Mouse (Mus musculus) kidney, adult 9 months (tissue): ENCODE results near the gene D7Ertd443e.

Experiments
- DNase-seq: peaks from one replicate; pipeline ENCODE4 v3.0.0; 2022

Gene D7Ertd443e

GRCm38 (mm10) chr7:134385561-134385960 is at the start of gene D7Ertd443e:
Gene D7Ertd443e (minus strand): TSS chr7:134385661.
- no peak for DNase-seq

- DNase-seq = no peak
Measured at GRCm38 (mm10) chr7:134431681-134432080, 46.2 kb upstream of the D7Ertd443e start.

- DNase-seq = peak; percentile 78
Measured at GRCm38 (mm10) chr7:134428676-134429075, 43.2 kb upstream of the D7Ertd443e start.

GRCm38 (mm10) chr7:134415014-134415413 is 29.6 kb upstream of the D7Ertd443e start:
- no peak for DNase-seq

- DNase-seq = peak; percentile 43
Measured at GRCm38 (mm10) chr7:134414005-134414690, 28.7 kb upstream of the D7Ertd443e start.

GRCm38 (mm10) chr7:134408641-134409040 is 23.2 kb upstream of the D7Ertd443e start:
- peak; percentile 78 for DNase-seq

- DNase-seq = peak; percentile 66
Measured at GRCm38 (mm10) chr7:134400746-134401145, 15.3 kb upstream of the D7Ertd443e start.

GRCm38 (mm10) chr7:134396769-134397168 is 11.3 kb upstream of the D7Ertd443e start:
- no peak for DNase-seq

GRCm38 (mm10) chr7:134382791-134383190 is 2.7 kb downstream of the D7Ertd443e start:
- no peak for DNase-seq

GRCm38 (mm10) chr7:134381407-134381861 is 4.0 kb downstream of the D7Ertd443e start:
- DNase-seq = peak; percentile 70

GRCm38 (mm10) chr7:134378273-134378672 is 7.2 kb downstream of the D7Ertd443e start:
- peak; percentile 59 for DNase-seq

GRCm38 (mm10) chr7:134376786-134377185 is 8.7 kb downstream of the D7Ertd443e start:
- DNase-seq = no peak

GRCm38 (mm10) chr7:134372276-134372675 is 13.2 kb downstream of the D7Ertd443e start:
- DNase-seq = peak; percentile 53

- no peak for DNase-seq
Measured at GRCm38 (mm10) chr7:134369241-134369640, 16.2 kb downstream of the D7Ertd443e start.

GRCm38 (mm10) chr7:134362257-134362870 is 23.1 kb downstream of the D7Ertd443e start:
- no peak for DNase-seq

- peak; percentile 58 for DNase-seq
Measured at GRCm38 (mm10) chr7:134348825-134349224, 36.6 kb downstream of the D7Ertd443e start.

GRCm38 (mm10) chr7:134342202-134342601 is 43.3 kb downstream of the D7Ertd443e start:
- DNase-seq = no peak

- no peak for DNase-seq
Measured at GRCm38 (mm10) chr7:134335951-134336350, 49.5 kb downstream of the D7Ertd443e start.

GRCm38 (mm10) chr7:134320979-134321378 is 64.5 kb downstream of the D7Ertd443e start:
- DNase-seq = no peak

- DNase-seq = no peak
Measured at GRCm38 (mm10) chr7:134302084-134302483, 83.4 kb downstream of the D7Ertd443e start.

- peak; percentile 9 for DNase-seq
Measured at GRCm38 (mm10) chr7:134301285-134301684, 84.2 kb downstream of the D7Ertd443e start.

GRCm38 (mm10) chr7:134292750-134293149 is 92.7 kb downstream of the D7Ertd443e start:
- peak; percentile 47 for DNase-seq

- no peak for DNase-seq
Measured at GRCm38 (mm10) chr7:134289611-134290301, 95.7 kb downstream of the D7Ertd443e start.

GRCm38 (mm10) chr7:134289126-134289525 is 96.3 kb downstream of the D7Ertd443e start:
- DNase-seq = no peak
